Mouse (Mus musculus): Measurements from ENCODE around the gene Hoxb2. TPM values are rescaled to one million over a fixed set of nuclear protein-coding genes. Genes with fewer than 3 reads are reported as not detected.

Gene Hoxb2
- under 1 TPM in 1 of 2 experiments, not detected in 1; 0.05 TPM for polyA plus RNA-seq (2017; shearing (Covaris generic))

DNA sequence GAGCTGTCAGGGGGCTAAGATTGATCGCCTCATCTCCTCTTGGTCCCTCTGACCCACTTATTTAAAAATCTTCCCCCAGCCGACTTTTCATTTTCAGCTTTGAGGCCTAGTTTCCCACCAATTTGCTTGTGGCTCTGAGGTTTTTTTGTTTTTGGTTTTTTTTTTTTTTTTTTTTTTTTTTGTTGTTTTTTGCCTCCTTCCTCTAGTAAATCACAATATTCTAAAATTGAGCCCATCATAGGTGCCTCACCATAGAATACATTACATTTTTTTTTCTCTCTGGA, at the start of gene Hoxb2:
Hoxb2 (plus strand) TSS at position 185 of the 284 bp plus-strand sequence.

DNA sequence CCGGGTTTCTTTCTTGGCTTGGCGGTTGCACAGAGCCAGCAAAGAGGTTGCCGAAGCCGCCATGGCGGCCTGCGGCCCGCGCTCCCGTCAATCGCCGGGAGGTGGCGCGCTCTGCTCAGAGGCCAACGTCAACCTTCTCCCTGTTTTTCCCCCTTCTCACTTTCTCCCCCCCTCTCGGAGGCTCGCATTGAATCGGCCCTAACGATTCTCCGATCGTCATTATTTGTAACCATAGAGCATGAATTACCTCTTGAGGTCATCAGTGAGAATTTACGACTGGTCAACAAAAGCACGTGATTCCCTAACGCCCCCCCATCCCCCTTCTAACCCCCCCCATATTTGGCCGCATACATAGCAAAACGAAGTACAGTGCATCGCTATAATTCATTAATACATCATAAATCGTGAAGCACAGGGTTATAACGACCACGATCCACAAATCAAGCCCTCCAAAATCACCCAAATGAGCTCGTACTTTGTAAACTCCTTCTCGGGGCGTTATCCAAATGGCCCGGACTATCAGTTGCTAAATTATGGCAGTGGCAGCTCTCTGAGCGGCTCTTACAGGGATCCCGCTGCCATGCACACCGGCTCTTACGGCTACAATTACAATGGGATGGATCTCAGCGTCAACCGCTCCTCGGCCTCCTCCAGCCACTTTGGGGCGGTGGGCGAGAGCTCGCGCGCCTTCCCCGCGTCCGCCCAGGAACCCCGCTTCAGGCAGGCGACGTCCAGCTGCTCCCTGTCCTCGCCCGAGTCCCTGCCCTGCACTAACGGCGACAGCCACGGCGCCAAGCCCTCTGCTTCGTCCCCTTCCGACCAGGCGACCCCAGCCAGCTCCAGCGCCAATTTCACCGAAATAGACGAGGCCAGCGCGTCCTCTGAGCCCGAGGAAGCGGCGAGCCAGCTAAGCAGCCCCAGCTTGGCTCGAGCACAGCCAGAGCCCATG, 46.9 kb upstream of the Hoxb2 start, which contains the start of gene Hoxb5:
Hoxb5 (plus strand) TSS at position 186 of the 949 bp plus-strand sequence.

DNA sequence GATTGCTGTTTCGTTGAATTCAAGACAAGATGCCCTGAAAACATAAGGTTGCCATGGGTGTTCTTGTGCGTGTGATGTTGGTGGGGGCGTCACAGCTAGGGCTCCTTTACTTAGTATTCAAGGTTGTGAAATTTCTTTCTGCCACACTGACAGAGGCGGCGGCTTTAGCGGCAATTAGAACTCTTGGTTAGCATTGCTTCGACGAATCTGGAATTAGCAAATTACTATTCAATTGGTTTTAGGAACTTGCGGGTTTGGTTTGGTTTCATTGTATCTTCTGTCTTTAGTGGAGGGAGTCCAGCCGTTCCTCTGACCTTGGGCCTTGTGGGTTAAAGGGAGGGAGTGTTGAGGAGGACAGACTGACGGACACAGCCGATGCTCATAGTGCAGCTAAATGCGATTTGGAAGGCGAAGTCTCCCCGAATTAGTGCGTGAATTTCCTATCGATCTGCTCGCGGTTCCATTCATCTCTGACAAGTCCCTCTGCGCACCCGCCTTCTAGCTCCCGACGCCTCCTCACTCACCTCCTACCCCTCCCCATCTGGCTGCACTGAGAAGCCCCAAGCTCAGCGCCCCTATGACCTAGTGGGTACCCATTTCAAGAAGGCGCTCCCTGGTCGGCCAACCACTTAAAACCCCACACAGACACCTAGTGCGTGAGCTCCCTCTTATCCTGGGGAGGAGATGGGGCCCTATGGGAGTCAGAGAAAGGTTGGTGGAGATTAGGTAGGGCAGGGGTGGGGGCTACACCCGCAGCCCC, 32.5 kb upstream of the Hoxb2 start, which contains the start of gene Hoxb4:
Hoxb4 (plus strand) TSS at position 660 of the 760 bp plus-strand sequence.

DNA sequence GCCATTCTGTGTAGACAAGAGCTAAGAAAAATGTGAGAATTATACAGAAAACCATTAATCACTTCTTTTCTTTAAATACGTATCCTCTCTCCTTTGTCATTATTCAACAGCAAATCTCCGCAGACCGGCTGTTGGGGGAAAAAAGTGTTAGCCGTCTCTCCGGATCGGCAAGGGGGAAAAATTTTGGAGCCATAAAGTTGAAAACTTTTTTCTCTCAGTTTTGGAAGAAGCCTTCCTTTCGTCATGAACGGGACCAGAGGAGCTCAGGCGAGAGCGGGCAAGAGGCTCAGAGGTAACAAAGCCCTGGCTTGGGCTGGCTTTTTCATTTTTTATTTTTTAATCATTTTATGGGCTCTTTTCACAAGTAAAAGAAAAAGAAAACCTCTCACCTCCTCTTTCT, 27.2 kb upstream of the Hoxb2 start, which contains the start of gene Hoxb3:
Hoxb3 (plus strand) TSS at position 173 of the 400 bp plus-strand sequence.

DNA sequence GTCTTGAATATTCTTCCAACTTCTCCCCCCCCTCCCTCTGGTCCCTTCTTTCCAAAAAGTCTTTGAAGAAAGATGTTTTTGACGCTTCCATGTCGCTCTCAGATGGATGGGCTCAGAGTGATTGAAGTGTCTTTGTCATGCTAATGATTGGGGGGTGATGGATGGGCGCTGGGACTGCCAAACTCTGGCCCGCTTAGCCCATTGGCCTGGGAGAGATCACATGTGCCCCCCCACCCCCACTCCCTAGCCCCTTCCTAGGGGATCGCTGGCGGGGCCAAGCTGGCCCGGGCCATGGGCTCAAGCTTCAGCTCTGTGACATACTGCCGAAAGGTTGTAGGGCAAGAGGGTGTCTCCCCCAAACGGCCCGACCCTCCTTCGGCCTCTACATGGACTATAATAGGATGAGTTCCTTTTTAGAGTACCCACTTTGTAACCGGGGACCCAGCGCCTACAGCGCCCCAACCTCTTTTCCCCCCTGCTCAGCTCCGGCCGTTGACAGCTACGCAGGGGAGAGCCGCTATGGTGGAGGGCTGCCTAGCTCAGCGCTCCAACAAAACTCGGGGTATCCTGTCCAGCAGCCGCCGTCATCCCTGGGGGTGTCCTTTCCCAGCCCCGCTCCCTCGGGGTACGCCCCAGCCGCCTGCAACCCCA, 15.2 kb downstream of the Hoxb2 start, which contains the start of gene Hoxb1:
Hoxb1 (plus strand) TSS at position 312 of the 651 bp plus-strand sequence.

Other genes with a start within 250 kb of the Hoxb2 start
- gene Calcoco2, start 238.6 kb upstream of the Hoxb2 start, polyA plus RNA-seq (2017; shearing (Covaris generic)), result under 1 TPM in 1 of 2 experiments, not detected in 1; 0.22 TPM
- under 1 TPM in 1 of 2 experiments, not detected in 1; 0.05 TPM for gene Ttll6, start 216.7 kb upstream of the Hoxb2 start, polyA plus RNA-seq (2017; shearing (Covaris generic))
- gene Hoxb13, start 156.2 kb upstream of the Hoxb2 start, polyA plus RNA-seq (2017; shearing (Covaris generic)), result under 1 TPM in 1 of 2 experiments, not detected in 1; 0.14 TPM
- not detected for gene Hoxb9, start 79.1 kb upstream of the Hoxb2 start, polyA plus RNA-seq (2017; shearing (Covaris generic))
- gene Hoxb8, start 68.6 kb upstream of the Hoxb2 start, polyA plus RNA-seq (2017; shearing (Covaris generic)), result not detected
- not detected for gene Hoxb7, start 63.9 kb upstream of the Hoxb2 start, polyA plus RNA-seq (2017; shearing (Covaris generic))
- gene Hoxb6, start 58.0 kb upstream of the Hoxb2 start, polyA plus RNA-seq (2017; shearing (Covaris generic)), result under 1 TPM in 1 of 2 experiments, not detected in 1; 0.31 TPM
- under 1 TPM in 1 of 2 experiments, not detected in 1; 0.63 TPM for gene Hoxb5, start 47.2 kb upstream of the Hoxb2 start, polyA plus RNA-seq (2017; shearing (Covaris generic))
- gene Hoxb4, start 32.3 kb upstream of the Hoxb2 start, polyA plus RNA-seq (2017; shearing (Covaris generic)), result under 1 TPM; 0.06 to 0.41 TPM
- gene Hoxb3, start 27.2 kb upstream of the Hoxb2 start, polyA plus RNA-seq (2017; shearing (Covaris generic)), result not detected
- gene Hoxb1, start 15.2 kb downstream of the Hoxb2 start, polyA plus RNA-seq (2017; shearing (Covaris generic)), result not detected
- gene Skap1, start 114.1 kb downstream of the Hoxb2 start, polyA plus RNA-seq (2017; shearing (Covaris generic)), result 100 to 1,000 TPM; 650 to 688 TPM

All from activated CD4-positive, CD25-positive, alpha-beta regulatory T cell (primary cell).